Comparison of ENCODE assay signal across 16 mouse cellular contexts in the genomic region with DNA sequence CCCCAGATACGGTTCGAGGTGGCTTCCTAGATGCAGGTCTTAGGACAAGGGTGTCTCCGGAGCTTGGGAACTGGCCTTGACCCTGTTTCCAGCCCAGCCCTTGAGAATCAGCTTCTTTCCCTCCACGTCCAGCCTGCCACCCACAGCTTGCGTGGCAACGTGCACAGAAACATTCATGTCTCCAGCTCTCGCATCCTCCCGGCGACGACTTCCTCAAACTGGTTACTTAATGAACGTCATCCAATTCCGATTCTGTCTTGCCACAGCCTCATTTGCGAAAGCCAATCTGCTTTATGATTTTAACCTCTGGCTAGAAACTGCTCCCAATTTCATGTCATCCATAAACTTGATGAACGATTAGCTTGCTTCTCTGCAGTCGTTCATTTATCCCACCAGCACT. TPM values are rescaled to one million over a fixed set of nuclear protein-coding genes. Genes with fewer than 3 reads are reported as not detected.
DNase-seq lines count a peak whose midpoint lies in the region; ATAC-seq and TF ChIP-seq lines count a peak whose summit lies in the region.
"Had no signal": no experiment of that assay in that cellular context is flagged by ENCODE, and none has a peak within 500 bp of the region (broad histone marks: within the 10 kb centered on the region; RNA-seq: fewer than 3 reads in every experiment).

No protein-coding gene starts in this region.

- no peaks in the 10 kb centered on the region for H3K36me3 ChIP-seq in limb, embryonic 12.5 days
- H3K36me3 ChIP-seq: forebrain, embryonic 15.5 days; liver, embryonic 13.5 days had no signal

- WGBS in limb, embryonic 12.5 days: 25% methylated on average over 15 of the region's 15 CpGs

- H3K4me2 ChIP-seq in limb, embryonic 12.5 days: peak overlapping the region; percentile 52; the same call in 1 of the 2 replicates
- H3K4me2 ChIP-seq: forebrain, embryonic 15.5 days; liver, embryonic 13.5 days had no signal

- H3K4me1 ChIP-seq in limb, embryonic 12.5 days (replicated peaks): peaks cover 25% of the 10 kb centered on the region
- H3K4me1 ChIP-seq: liver, embryonic 13.5 days had no signal

- H3K4me3 ChIP-seq in layer of hippocampus, adult 2 months: no peak overlapping the region
- no peak overlapping the region for H3K4me3 ChIP-seq in limb, embryonic 12.5 days (replicated peaks)
- H3K4me3 ChIP-seq: forebrain, embryonic 15.5 days; liver, embryonic 13.5 days; megakaryocyte, embryonic 14.5 days had no signal

- H3K27ac ChIP-seq in layer of hippocampus, adult 2 months: peak overlapping the region; percentile 88
- H3K27ac ChIP-seq in limb, embryonic 12.5 days: no peak overlapping the region
- H3K27ac ChIP-seq: kidney, postnatal 0 days; liver, embryonic 13.5 days had no signal

- ATAC-seq in limb, embryonic 12.5 days (ENCODE audit: insufficient number of reproducible peaks, insufficient read depth, low FRiP score, low TSS enrichment, low read depth): no peak
- ATAC-seq in erythroblast, adult 5-6 weeks (replicated peaks; ENCODE audit: low FRiP score, poor library complexity, severe bottlenecking): no peak
- ATAC-seq: inflammation-experienced regulatory T-cells, adult 6 months; Patski had no signal

- no peak for DNase-seq in layer of hippocampus, adult 2 months (ENCODE audit: low spot score in 2 of 2)
- no peak for DNase-seq in layer of hippocampus, adult 11-12 months (ENCODE audit: low spot score)
- DNase-seq in right cerebral cortex, adult 18-20 months: peak; percentile 29
- no peak for DNase-seq in right cerebral cortex, postnatal 4 days
- DNase-seq in testis, postnatal 10 days (ENCODE audit: low spot score): no peak
- DNase-seq: liver, embryonic 13.5 days had no signal

- peaks cover 28% of the 10 kb centered on the region for H3K27me3 ChIP-seq in limb, embryonic 12.5 days
- H3K27me3 ChIP-seq: forebrain, embryonic 15.5 days; liver, embryonic 13.5 days had no signal

- peaks cover 9% of the 10 kb centered on the region; the same call in 1 of the 2 replicates for H3K9me3 ChIP-seq in limb, embryonic 12.5 days
- H3K9me3 ChIP-seq: forebrain, embryonic 15.5 days had no signal

- no peak for TF ChIP-seq CTCF in layer of hippocampus, adult 2 months (conservative IDR thresholded peaks at IDR 0.05)

- H3K9ac ChIP-seq in limb, embryonic 12.5 days (replicated peaks): no peak overlapping the region
- H3K9ac ChIP-seq: forebrain, embryonic 15.5 days; liver, embryonic 13.5 days had no signal

RNA-seq across cellular contexts. Expression of a gene that starts 49.4 kb away (rescaled TPM):
- 10 to 100 TPM; 96.7 to 97.7 TPM for total RNA-seq in layer of hippocampus, adult 2 months (2021)
- polyA plus RNA-seq in limb, embryonic 12.5 days (2016; fragmentation: Nextera tagmentation; extraction: Ambion mirVana): 3.8 and 4.1 TPM in 2 replicates
- 2.5 TPM in 1 of 2 replicates, not detected in the other for total RNA-seq in erythroblast, adult 5-6 weeks (2015; ENCODE audit: low replicate concordance)
- 1.0 TPM in 1 of 2 replicates, not detected in the other for total RNA-seq in erythroblast, adult 5-6 weeks (2017; ENCODE audit: low replicate concordance)

RNA-seq across cellular contexts. Expression of a gene that starts 54.7 kb away (rescaled TPM):
- total RNA-seq in layer of hippocampus, adult 2 months (2021): not detected
- not detected in 2 replicates for polyA plus RNA-seq in limb, embryonic 12.5 days (2016; fragmentation: Nextera tagmentation; extraction: Ambion mirVana)
- total RNA-seq in erythroblast, adult 5-6 weeks (2015; ENCODE audit: low replicate concordance): not detected in 2 replicates
- total RNA-seq in erythroblast, adult 5-6 weeks (2017; ENCODE audit: low replicate concordance): not detected in 2 replicates
- total RNA-seq: layer of hippocampus, postnatal 25 days had no signal
- polyA plus RNA-seq: forebrain, embryonic 15.5 days; gonadal fat pad, adult 2 months; heart, embryonic 16.5 days; inflammation-experienced regulatory T-cells, adult 6 months; kidney, postnatal 0 days; liver, embryonic 13.5 days; Patski had no signal

Comparison
In these comparisons a context has a peak if more than half of its experiments do, and no peak if none do; other contexts are left out.
1. RNA of a gene that starts 49.4 kb away (total RNA-seq): 96.7 to 97.7 TPM in layer of hippocampus, adult 2 months; 1.0 to 2.5 TPM in erythroblast, adult 5-6 weeks; every median in the first group is over 10 times any median in the second.